Mouse (Mus musculus) ES-Bruce4 (cell line): ENCODE measurements around the gene Tigd3. TPM values are rescaled to one million over a fixed set of nuclear protein-coding genes. Genes with fewer than 3 reads are reported as not detected.

ENCODE experiments used
- H3K27ac ChIP-seq: 2 replicates; pipeline ENCODE4 v1.5.1; 2012; ENCODE audit warnings: low read length, inconsistent platforms; ENCODE audit not compliant: insufficient read depth
- H3K27me3 ChIP-seq: 2 replicates; pipeline ENCODE4 v1.6.1; 2012; ENCODE audit warnings: mild to moderate bottlenecking, low read length, inconsistent platforms; ENCODE audit not compliant: control insufficient read depth, poor library complexity, insufficient read depth, severe bottlenecking
- H3K36me3 ChIP-seq: 2 replicates; pipeline ENCODE4 v1.6.1; 2012; ENCODE audit warnings: inconsistent platforms, mild to moderate bottlenecking, low read length, moderate library complexity; ENCODE audit not compliant: control insufficient read depth, poor library complexity, insufficient read depth, severe bottlenecking
- H3K4me1 ChIP-seq: one replicate; pipeline ENCODE4 v1.8.1; 2011; ENCODE audit warnings: low read length; ENCODE audit not compliant: control insufficient read depth, insufficient read depth
- H3K4me3 ChIP-seq: 2 replicates; pipeline ENCODE4 v1.5.1; 2011; ENCODE audit warnings: low read depth, mild to moderate bottlenecking, low read length
- H3K9ac ChIP-seq: 2 replicates; pipeline ENCODE4 v1.6.1; 2012; ENCODE audit warnings: low read depth, mild to moderate bottlenecking, inconsistent platforms; ENCODE audit not compliant: poor library complexity, severe bottlenecking
- H3K9me3 ChIP-seq: replicated peaks from 2 replicates; pipeline ENCODE4 v1.6.1; 2012; ENCODE audit warnings: mild to moderate bottlenecking, low read length, inconsistent platforms; ENCODE audit not compliant: control insufficient read depth, poor library complexity, insufficient read depth, severe bottlenecking
- CTCF ChIP-seq: IDR thresholded peaks from one replicate; pipeline ENCODE4 v1.8.1; 2011; ENCODE audit warnings: low read depth, low read length
- EP300 ChIP-seq: IDR thresholded peaks from 2 replicates; pipeline ENCODE4 v1.6.1; 2011; ENCODE audit warnings: low read depth, low read length; ENCODE audit not compliant: insufficient read depth
- POLR2A ChIP-seq: IDR thresholded peaks from one replicate; pipeline ENCODE4 v1.8.1; 2011; ENCODE audit warnings: low read length; ENCODE audit not compliant: insufficient read depth
- polyA plus RNA-seq: library from polyadenylated mRNA; stranded (reverse); fragments of >200 nt; gene quantifications from 2 replicates; pipeline ENCODE4 v1.2.4, GENCODE M21; 2011; ENCODE audit warnings: low read depth; ENCODE audit not compliant: missing spikeins, insufficient read depth, insufficient read length

Gene Tigd3
- polyA plus RNA-seq, 1 experiment, result 3.6 TPM

DNA sequence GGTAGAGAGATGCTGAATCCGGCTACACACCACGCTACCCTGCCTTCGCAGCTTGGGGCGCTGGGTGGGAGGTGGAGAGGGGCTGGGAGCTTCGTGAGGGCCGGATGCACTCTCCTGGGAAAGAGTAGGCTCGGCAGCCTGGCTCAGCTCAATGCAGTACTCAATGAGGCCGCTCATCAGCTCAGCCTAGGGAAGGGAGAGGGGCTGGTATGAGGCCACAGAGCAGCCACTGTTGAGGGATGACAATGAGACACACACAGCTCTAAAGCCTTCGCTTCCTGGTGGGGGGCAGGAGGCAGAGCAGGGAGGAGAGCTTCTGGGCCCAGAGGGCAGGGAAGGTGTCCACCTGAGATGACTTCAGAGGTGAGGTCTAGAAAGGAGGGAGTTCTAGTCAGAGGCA lies 37.3 kb downstream of the Tigd3 start:
- no peak overlapping the region for H3K27ac ChIP-seq
- peaks cover 8% of the 10 kb centered on the region; the same call in 1 of the 2 replicates for H3K36me3 ChIP-seq
- TF ChIP-seq EP300 (no peak), CTCF (no peak), POLR2A (no peak)
- H3K9ac ChIP-seq, result no peak overlapping the region
- H3K4me3 ChIP-seq, result no peak overlapping the region
- H3K9me3 ChIP-seq, result no peaks in the 10 kb centered on the region
- H3K4me1 ChIP-seq, result no peaks in the 10 kb centered on the region
- no peaks in the 10 kb centered on the region for H3K27me3 ChIP-seq

DNA sequence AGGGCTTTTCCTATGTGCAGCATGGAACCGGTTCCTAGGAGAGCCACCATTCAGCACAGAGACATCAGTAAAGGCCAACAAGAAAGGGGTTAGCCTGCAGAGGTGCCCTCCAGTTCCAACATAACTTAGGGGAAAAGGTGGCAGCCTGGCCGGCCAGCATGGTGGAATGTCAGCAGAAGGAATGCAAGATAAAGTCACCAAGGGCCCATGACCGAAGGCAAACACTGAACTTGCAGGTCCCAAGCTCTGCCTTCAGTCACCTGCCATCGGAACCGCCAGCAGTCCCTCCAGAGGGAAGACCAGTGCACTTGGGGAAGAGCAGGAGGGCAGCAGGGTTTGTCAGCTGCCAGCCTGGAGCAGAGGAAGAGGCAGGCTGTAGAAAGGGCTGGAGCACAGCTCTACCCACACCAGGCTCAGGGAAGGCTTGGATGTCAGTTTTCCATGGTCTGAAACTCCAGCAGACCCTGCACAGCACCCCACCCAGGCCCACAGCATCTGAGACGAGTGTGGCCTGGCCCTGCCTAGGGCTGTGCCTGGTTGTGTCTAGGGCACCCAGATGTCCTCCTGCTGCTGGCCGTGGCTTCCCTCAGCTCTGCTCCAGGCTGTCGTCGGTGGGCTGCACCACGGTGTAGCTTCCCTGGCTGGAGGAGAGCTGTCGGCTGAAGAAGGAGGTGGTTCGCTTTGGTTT lies 41.8 kb downstream of the Tigd3 start:
- no peak overlapping the region for H3K4me3 ChIP-seq
- H3K27ac ChIP-seq, result peak overlapping the region; percentile 57
- H3K9ac ChIP-seq, result no peak overlapping the region

DNA sequence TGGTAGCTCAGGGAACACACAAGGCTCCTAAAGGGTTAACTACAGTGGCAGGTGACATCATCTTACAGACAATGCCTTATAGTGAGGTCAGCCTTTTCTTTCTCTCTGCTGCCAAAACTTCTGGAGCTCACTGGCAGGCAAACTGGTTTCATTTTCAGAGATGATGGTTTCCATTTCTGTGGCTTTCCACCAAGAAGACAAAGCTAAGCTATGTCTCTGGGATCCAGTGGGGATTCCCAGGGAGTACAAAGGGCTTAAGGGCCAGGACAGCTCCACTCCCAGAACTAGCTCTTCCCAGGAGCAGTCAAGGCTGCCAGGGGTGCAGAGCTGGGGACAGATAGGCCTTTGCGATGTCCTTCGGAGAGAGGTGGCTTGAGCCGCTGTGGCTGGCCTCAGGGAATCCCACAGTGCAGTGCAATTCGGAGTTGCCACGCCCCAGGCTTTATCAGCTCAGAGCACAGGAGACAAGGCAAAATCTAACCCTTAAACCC lies 42.4 kb downstream of the Tigd3 start:
- TF ChIP-seq CTCF, result no peak
- Histone ChIP-seq H3K9ac (no peak overlapping the region), H3K4me3 (no peak overlapping the region), H3K36me3 (peaks cover 4% of the 10 kb centered on the region; the same call in 1 of the 2 replicates), H3K27me3 (no peaks in the 10 kb centered on the region), H3K27ac (peak overlapping the region; percentile 57), H3K9me3 (no peaks in the 10 kb centered on the region), H3K4me1 (no peaks in the 10 kb centered on the region)

More for the DNA sequence above, 41.8 kb downstream of the Tigd3 start:
- TF ChIP-seq POLR2A (no peak), EP300 (no peak), CTCF (no peak)
- H3K27me3 ChIP-seq, result no peaks in the 10 kb centered on the region
- H3K36me3 ChIP-seq, result peaks cover 4% of the 10 kb centered on the region; the same call in 1 of the 2 replicates
- H3K4me1 ChIP-seq, result no peaks in the 10 kb centered on the region
- H3K9me3 ChIP-seq, result no peaks in the 10 kb centered on the region

DNA sequence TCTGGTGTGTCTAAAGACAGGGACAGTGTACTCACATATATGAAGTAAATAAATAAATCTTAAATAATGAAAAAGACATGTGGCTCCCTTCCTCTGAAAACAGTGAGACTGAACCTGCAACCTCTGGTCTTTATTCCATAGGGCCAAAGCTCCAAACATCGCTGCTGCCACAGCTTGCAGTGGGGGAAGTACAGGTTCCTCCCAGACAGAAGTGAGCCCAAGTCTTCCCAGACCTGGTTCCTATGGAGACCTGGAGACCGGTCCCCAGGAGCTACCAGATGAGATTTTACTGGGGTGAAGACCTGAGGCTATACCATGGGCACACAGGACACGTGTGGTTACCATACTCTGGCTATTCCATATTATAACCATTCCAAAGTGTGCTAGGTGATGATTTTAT lies 43.1 kb downstream of the Tigd3 start:
- Histone ChIP-seq H3K27ac (peak overlapping the region; percentile 66; the same call in 1 of the 2 replicates), H3K4me1 (no peaks in the 10 kb centered on the region), H3K27me3 (no peaks in the 10 kb centered on the region), H3K9me3 (no peaks in the 10 kb centered on the region), H3K36me3 (no peaks in the 10 kb centered on the region), H3K9ac (peak overlapping the region; percentile 48), H3K4me3 (no peak overlapping the region)
- TF ChIP-seq CTCF (no peak), POLR2A (no peak), EP300 (no peak)

DNA sequence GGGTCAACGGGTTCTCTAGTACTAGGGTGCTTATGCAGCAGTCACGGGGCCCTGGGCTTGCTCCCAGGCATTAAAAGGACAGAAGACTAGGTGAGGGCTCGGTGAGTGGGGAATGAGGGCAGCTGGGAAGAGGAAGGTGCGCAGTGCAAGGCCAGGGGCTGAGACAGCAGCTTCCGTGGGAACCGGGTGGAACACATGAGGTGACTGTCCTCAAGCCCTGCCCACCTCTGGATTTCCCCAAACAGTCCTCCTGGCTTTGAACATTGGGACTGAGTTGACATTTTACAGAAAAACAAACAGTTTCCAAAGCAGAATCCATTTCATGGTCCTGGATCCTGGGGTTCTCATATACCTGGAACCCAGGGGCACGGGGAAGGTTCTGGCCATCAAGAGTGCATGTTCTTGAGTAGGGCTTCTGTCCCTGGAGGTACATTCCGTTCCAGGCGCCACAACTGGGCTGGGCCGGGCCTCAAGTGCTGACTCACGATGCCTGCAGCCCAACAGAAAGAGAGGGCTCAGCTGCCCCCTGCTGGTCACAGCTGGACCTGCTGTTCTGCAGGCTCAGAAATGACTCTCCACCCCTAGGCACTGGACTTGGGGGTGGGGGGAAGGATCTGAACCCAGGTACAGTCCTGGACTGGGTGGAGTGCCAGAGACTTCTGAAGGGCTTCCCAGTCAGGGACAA lies 44.0 kb downstream of the Tigd3 start:
- Histone ChIP-seq H3K9me3 (no peaks in the 10 kb centered on the region), H3K9ac (peak overlapping the region; percentile 68), H3K36me3 (no peaks in the 10 kb centered on the region), H3K4me1 (no peaks in the 10 kb centered on the region), H3K4me3 (peak overlapping the region; percentile 19), H3K27ac (peak overlapping the region; percentile 98), H3K27me3 (no peaks in the 10 kb centered on the region)
- TF ChIP-seq CTCF (peak; percentile 94), POLR2A (no peak), EP300 (peak; percentile 98)
